ENCODE assay signal across 8 mouse cellular contexts in genomic region chr4:116708791-116709390, GRCm38 (mm10). TPM values are rescaled to one million over a fixed set of nuclear protein-coding genes. Genes with fewer than 3 reads are reported as not detected.
DNase-seq lines count a peak whose midpoint lies in the region; ATAC-seq and TF ChIP-seq lines count a peak whose summit lies in the region.

No protein-coding gene starts in this region.

- H3K4me2 ChIP-seq in intestine, embryonic 16.5 days (ENCODE audit: low read depth, low read length), result peak overlapping the region; percentile 83
- peak overlapping the region; percentile 93 for H3K4me2 ChIP-seq in myocyte (ENCODE audit: low read depth)

- H3K4me1 ChIP-seq in spleen, adult 2 months (ENCODE audit: control insufficient read depth, insufficient read depth, insufficient read length), result no peaks in the 10 kb centered on the region; the same call in 1 of the 2 replicates
- peaks cover 6% of the 10 kb centered on the region; the same call in 1 of the 2 replicates for H3K4me1 ChIP-seq in intestine, embryonic 16.5 days (ENCODE audit: control insufficient read depth, insufficient read depth, low read length)

- no peak for TF ChIP-seq CTCF in spleen, adult 2 months (IDR thresholded peaks at IDR 0.05; ENCODE audit: extremely low read depth, insufficient read depth, insufficient read length, insufficient replicate concordance)

- H3K27ac ChIP-seq in spleen, adult 2 months (ENCODE audit: insufficient read depth, low read length), result no peak overlapping the region
- no peak overlapping the region for H3K27ac ChIP-seq in intestine, embryonic 16.5 days (ENCODE audit: low read length)

- peak overlapping the region; percentile 47 for H3K4me3 ChIP-seq in spleen, adult 2 months (ENCODE audit: extremely low read depth, insufficient read depth, insufficient read length)
- peak overlapping the region; percentile 74 for H3K4me3 ChIP-seq in intestine, embryonic 16.5 days (ENCODE audit: low read length)
- peak overlapping the region; percentile 34 for H3K4me3 ChIP-seq in myocyte

- no peaks in the 10 kb centered on the region for H3K9me3 ChIP-seq in intestine, embryonic 16.5 days (ENCODE audit: control insufficient read depth, low read length)

- H3ac ChIP-seq in myocyte (ENCODE audit: control insufficient read depth, insufficient read length), result no peak overlapping the region

- H3K79me2 ChIP-seq in myocyte (ENCODE audit: control insufficient read depth, insufficient read depth), result no peaks in the 10 kb centered on the region

- peak; percentile 22; the same call in 1 of the 2 replicates for ATAC-seq in intestine, embryonic 16.5 days
- no peak for ATAC-seq in inflammation-experienced regulatory T-cells, adult 6 months

- 2% methylated on average over 9 of the region's 9 CpGs for WGBS in spleen, adult 2 months
- 4% methylated on average over 9 of the region's 9 CpGs for WGBS in intestine, embryonic 16.5 days

- 0 out of 2 replicates have a peak, but pooled peaks cover 1% of the 10 kb centered on the region for H3K36me3 ChIP-seq in spleen, adult 2 months (ENCODE audit: control insufficient read depth, insufficient read depth, low read length)
- H3K36me3 ChIP-seq in intestine, embryonic 16.5 days (ENCODE audit: control insufficient read depth, insufficient read depth, low read length), result no peaks in the 10 kb centered on the region
- H3K36me3 ChIP-seq in myocyte (ENCODE audit: control insufficient read depth, insufficient read depth), result no peaks in the 10 kb centered on the region

- no peaks in the 10 kb centered on the region for H3K27me3 ChIP-seq in spleen, adult 2 months (ENCODE audit: control insufficient read depth, insufficient read depth, low read length)
- no peaks in the 10 kb centered on the region for H3K27me3 ChIP-seq in intestine, embryonic 16.5 days (replicated peaks; ENCODE audit: control insufficient read depth, insufficient read depth, low read length)
- no peaks in the 10 kb centered on the region for H3K27me3 ChIP-seq in myocyte (ENCODE audit: control insufficient read depth, insufficient read depth, insufficient read length)

- peak; percentile 43 for DNase-seq in cerebellum, adult 11-12 months
- no peak for DNase-seq in cerebellum, postnatal 36 days
- no peak for DNase-seq in spleen, adult 2 months (ENCODE audit: low read depth in 1 of 2, low spot score in 2 of 2)
- DNase-seq in spleen, postnatal 4 days (ENCODE audit: low spot score in 2 of 2), result no peak
- DNase-seq in cerebellum, postnatal 4 days (ENCODE audit: low spot score in 2 of 2), result no peak

- no peak for TF ChIP-seq POLR2A in spleen, adult 2 months (IDR thresholded peaks at IDR 0.05; ENCODE audit: low read depth, low read length)
- no peak for TF ChIP-seq POLR2A in myocyte (IDR thresholded peaks at IDR 0.05; ENCODE audit: insufficient read length, low read depth)

- H3K9ac ChIP-seq in intestine, embryonic 16.5 days (ENCODE audit: low read depth, low read length), result peak overlapping the region; percentile 68

TF ChIP-seq in myocyte, 11 proteins besides CTCF, POLR2A, EP300 and RAD21:
- TF ChIP-seq SRF (IDR thresholded peaks at IDR 0.05; ENCODE audit: control insufficient read depth, insufficient read length, low read depth), result no peak
- no peak for TF ChIP-seq TCF3 (IDR thresholded peaks at IDR 0.05; ENCODE audit: insufficient read length, low read depth)
- no peak for TF ChIP-seq CEBPB (IDR thresholded peaks at IDR 0.05; ENCODE audit: insufficient read depth, poor library complexity, severe bottlenecking)
- TF ChIP-seq E2F4 (IDR thresholded peaks at IDR 0.05; ENCODE audit: insufficient read depth), result no peak

RNA-seq across cellular contexts. Expression of gene Ccdc163, which starts 0.6 kb away (rescaled TPM):
- 15.9 and 20.3 TPM in 2 replicates for polyA plus RNA-seq in spleen, adult 2 months (2012; rRNA removed)
- polyA plus RNA-seq in intestine, embryonic 16.5 days (2015; fragmentation: Nextera tagmentation; extraction: Ambion mirVana), result 21.3 and 22.6 TPM in 2 replicates
- polyA plus RNA-seq in myocyte (2012; fragmentation: generic; extraction: Trizol), result 18.9 TPM
- 10 to 100 TPM; 29.3 to 64.8 (median 54.4) TPM for polyA plus RNA-seq in inflammation-experienced regulatory T-cells, adult 6 months (2017; shearing (Covaris generic))

RNA-seq across cellular contexts. Expression of gene Mmachc, which starts 0.7 kb away (rescaled TPM):
- 4.0 and 4.4 TPM in 2 replicates for polyA plus RNA-seq in spleen, adult 2 months (2012; rRNA removed)
- polyA plus RNA-seq in intestine, embryonic 16.5 days (2015; fragmentation: Nextera tagmentation; extraction: Ambion mirVana), result 20.7 and 22.7 TPM in 2 replicates
- 17.2 TPM for polyA plus RNA-seq in myocyte (2012; fragmentation: generic; extraction: Trizol)
- polyA plus RNA-seq in inflammation-experienced regulatory T-cells, adult 6 months (2017; shearing (Covaris generic)), result 1 to 10 TPM; 4.5 to 8.3 (median 5.2) TPM

RNA-seq across cellular contexts. Expression of gene Tesk2, which starts 11.9 kb away (rescaled TPM):
- polyA plus RNA-seq in spleen, adult 2 months (2012; rRNA removed), result 3.1 and 3.6 TPM in 2 replicates
- 10.4 and 11.6 TPM in 2 replicates for polyA plus RNA-seq in intestine, embryonic 16.5 days (2015; fragmentation: Nextera tagmentation; extraction: Ambion mirVana)
- polyA plus RNA-seq in myocyte (2012; fragmentation: generic; extraction: Trizol), result 3.8 TPM
- polyA plus RNA-seq in inflammation-experienced regulatory T-cells, adult 6 months (2017; shearing (Covaris generic)), result 1 to 10 TPM; 3.0 to 4.3 (median 4.1) TPM

RNA-seq across cellular contexts. Expression of gene Prdx1, which starts 23.5 kb away (rescaled TPM):
- polyA plus RNA-seq in spleen, adult 2 months (2012; rRNA removed), result 23.9 and 27.8 TPM in 2 replicates
- 1,384 and 1,485 TPM in 2 replicates for polyA plus RNA-seq in intestine, embryonic 16.5 days (2015; fragmentation: Nextera tagmentation; extraction: Ambion mirVana)
- 231 TPM for polyA plus RNA-seq in myocyte (2012; fragmentation: generic; extraction: Trizol)
- polyA plus RNA-seq in inflammation-experienced regulatory T-cells, adult 6 months (2017; shearing (Covaris generic)), result 1,000 to 10,000 TPM in 1 of 3 experiments, 100 to 1,000 TPM in 2; 680 to 1,098 (median 710) TPM

RNA-seq across cellular contexts. Expression of gene Akr1a1, which starts 57.4 kb away (rescaled TPM):
- 246 and 290 TPM in 2 replicates for polyA plus RNA-seq in spleen, adult 2 months (2012; rRNA removed)
- 928 and 934 TPM in 2 replicates for polyA plus RNA-seq in intestine, embryonic 16.5 days (2015; fragmentation: Nextera tagmentation; extraction: Ambion mirVana)
- 746 TPM for polyA plus RNA-seq in myocyte (2012; fragmentation: generic; extraction: Trizol)
- polyA plus RNA-seq in inflammation-experienced regulatory T-cells, adult 6 months (2017; shearing (Covaris generic)), result 100 to 1,000 TPM; 297 to 370 (median 348) TPM
